Mouse (Mus musculus) lung, postnatal 14 days (tissue): ENCODE results near the gene Dnah11.
A peak's percentile ranks its signal among the peaks of the same experiment; 100 is the strongest.

ENCODE experiments used
- DNase-seq: peaks from one replicate; pipeline ENCODE4 v3.0.0; 2021

Gene Dnah11

DNA sequence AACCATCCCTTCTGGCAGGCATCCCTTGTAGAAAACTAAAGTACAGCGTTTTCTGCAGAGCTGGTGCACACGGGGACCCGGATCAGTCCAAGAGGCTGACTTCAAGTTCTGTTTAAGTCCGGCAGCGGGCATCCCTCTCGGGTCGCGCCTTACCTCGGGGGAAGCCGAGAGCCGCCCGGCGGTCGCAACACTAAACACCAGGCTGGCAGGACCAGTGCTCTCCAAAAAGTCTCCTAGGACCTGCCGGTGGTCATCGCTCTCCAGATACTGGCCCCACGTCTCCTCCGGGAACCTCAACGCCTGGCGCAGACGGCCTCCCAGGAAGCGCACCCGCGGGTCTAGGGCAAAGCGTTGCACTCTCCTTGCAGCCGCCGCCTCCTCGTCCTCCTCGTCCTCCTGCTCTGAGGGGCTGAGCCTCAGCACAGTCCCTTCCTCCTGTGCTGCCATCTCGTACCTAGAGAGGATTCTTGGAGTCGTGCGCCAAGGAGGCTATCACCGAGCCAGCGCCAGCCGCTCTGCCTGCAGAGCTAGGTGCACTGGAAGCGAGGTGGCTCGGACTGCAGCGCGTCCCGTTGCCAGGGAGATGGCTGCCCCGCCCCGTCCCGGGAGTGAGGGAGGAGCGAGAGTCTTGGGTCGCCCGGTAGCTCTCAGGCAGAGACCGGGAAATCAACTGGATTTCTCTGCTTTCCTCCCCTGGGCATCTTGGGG, at the start of gene Dnah11:
Dnah11 (minus strand) TSS at position 658 of the 708 bp plus-strand sequence.
- DNase-seq: peak; percentile 77

DNA sequence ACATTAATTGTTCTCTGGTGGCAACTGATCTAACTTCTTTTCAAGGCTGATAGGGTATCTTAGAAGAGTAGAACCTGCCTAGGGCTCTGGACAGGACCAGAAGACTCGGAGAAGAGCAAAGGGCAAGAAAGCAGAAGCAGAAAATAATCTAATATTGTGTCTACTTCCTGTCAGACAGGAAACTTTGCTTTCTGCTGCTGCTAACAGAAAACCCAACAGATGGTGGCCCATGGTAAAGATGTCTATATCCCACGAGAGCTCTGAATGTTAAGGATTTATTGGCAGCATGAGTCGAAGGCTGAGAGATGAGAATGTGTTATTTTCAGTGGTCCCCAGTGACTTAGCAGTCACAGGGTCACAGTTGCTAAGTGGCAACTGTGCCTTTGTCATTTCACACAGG, 22.3 kb upstream of the Dnah11 start:
- no peak for DNase-seq

DNA sequence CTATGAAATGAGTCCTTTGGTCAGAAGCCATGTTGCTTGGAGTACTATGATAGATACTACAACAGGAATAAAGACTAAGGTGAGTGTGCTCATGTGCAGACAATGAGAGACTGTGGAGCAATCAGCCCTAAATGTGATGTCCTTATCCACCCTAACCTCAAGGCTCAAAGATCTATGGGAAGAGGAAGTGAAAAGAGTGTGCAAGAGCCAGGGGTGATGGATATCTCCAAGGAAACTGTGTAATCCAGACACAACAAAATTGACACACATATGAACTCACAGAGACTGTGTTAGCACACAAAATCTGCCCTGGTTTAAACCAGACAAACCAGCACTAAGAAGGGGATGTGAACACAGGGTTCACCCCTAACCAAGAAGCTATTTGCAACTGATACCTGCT, 21.2 kb upstream of the Dnah11 start:
- DNase-seq: no peak

DNA sequence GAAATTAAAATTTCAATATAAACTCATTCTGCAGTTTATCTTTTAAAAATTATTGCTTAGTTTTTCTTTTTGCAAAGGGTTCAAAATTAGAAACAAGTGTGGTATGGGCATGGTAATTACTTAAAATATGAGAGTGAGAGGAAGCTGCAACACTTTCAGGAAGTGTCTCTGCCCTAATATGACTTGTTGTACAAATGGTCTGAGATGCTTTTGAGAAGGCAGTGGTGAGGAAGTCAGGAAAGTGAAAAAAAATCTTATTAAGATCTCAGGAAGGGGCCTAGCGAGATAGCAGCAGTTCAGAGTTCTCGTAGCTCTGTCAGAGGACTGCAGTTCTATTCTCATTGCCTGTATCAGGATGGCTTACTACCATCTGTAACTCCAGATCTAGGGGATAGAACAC, 13.3 kb upstream of the Dnah11 start:
- no peak for DNase-seq

DNA sequence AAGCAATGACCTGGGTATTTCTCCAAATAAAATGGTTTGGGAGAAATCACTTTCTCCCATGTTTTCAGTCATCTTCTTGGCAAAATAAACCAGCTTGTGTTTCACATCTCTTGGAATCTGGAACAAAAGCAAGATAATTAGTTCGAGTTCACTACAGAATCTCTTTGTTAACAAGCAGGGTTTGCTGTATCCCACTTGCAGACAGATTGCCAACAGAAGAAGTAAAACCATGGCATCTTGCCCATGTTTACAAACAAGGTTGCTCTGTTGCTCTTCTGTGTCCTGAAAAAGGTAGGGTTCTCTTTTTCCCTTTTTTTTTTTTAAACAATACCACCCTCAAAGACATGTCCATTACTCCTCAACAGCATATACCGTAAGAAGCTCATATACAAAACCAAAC, 2.3 kb downstream of the Dnah11 start:
- DNase-seq: no peak

DNA sequence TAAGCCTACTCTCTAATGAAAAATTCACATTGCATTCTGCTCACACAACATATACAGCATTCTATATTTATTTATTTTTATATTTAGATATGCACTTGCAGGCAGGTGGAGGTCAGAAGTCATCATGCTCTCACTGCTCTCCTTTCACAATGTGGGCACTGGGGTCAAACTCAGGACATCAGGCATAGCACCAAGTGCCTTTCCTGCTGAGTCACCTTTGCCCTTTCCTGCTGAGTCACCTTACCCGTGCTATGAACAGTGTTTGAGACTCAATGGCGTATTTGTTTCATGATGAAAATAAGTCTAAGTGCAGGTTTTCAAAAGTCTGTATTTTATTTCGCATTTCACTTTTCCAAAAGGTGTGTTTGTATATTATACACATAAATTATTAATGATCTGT, 9.3 kb downstream of the Dnah11 start:
- no peak for DNase-seq

DNA sequence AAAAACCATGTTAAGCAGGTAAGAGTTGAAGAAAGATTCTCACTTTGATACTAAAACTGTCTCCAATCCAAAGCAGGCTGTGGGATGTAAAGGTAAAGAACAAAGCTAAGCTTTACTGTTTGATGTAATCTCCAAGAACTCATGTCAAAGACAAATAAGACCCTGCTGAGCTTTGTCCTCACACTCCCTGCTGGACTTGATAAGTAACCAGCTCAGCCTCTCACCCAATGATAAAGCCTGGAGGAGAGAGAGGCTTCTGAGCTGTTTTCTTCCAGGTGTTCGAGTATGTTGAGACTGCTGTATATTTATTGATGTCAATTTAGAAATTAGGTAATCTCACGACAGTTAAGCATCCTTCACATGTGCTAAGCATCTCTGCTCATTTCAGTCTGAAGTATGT, 11.2 kb downstream of the Dnah11 start:
- no peak for DNase-seq

DNA sequence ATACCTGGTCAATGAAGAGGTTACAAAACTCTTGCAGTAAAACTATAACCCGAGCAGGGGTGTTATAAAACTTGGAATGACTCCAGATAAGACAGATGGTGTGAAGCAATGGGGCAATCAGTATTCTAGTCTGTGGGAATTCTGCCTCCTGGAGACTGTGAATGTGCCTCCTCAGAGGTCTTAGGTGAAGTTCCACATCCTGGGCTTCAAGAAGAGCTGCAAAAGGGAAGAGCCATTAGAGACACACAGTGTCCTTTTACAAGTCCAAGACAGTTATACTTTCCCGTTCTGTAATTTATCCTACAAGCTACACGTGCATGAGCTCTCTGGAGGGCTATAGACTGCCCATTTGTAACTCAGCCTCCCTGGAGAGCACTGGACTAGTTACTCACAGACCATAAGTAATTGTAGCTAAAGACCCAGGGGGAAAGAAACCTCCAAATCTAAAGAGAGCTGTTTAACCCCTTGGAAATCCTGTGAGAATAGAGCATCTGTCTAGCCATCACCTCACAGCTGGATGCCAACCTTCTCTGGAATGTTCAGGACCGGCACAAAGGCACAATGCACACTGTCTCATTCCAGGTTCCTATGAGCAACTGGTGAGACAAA, 11.9 kb downstream of the Dnah11 start:
- no peak for DNase-seq

DNA sequence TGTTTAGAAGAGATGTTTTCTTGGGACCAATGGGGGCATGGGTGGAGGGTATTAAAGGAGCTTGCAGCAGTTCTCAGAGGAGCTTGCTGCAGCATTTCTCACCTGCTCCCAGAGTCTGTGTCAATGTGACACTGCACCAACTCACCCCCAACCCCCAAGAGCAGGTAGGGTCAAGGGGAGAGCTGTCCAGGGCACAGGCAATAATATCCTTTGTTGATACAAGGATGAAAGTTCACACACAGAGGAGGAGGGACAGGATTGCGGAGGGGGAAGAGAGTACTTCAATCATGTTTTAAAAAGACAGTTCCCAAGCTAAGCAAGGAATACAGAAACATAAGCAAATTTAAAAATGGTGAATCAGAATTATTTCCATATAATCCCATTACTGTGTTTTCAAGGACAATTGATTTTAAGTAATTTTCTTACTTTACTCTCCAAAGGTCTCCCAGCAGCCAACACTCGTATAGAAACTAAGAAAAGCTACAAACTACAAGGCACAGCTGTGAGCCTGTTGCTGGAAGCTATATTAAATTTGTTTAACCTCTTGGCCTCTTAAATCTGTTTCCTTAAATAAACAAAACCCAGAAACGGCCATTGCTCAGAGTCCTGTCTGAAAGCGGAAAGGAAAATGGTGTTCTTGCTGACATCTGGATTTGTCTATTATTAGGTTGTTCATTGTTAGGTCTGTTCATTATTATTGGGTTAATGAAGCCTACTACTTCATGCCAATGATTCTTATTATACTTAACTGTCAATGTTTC, 12.5 kb downstream of the Dnah11 start:
- no peak for DNase-seq

DNA sequence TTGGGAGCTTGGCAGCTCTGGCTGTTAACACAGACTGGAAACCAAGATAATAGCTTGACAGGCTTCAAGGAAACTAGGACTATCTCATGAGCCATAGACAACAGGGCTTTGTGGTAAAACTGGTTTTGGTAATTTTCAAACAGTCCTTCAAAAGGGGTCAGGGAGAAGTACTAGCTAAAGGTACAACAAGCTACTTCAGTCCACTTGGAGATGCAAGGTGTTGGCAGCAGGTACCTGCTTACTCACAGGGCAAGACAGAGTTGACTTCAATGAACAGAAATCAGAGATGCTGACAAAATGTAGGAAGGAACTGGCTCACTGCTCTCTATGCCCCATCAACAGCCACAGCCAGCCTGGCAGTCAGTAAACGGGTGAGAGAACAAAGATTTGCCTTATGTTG, 14.1 kb downstream of the Dnah11 start:
- no peak for DNase-seq

DNA sequence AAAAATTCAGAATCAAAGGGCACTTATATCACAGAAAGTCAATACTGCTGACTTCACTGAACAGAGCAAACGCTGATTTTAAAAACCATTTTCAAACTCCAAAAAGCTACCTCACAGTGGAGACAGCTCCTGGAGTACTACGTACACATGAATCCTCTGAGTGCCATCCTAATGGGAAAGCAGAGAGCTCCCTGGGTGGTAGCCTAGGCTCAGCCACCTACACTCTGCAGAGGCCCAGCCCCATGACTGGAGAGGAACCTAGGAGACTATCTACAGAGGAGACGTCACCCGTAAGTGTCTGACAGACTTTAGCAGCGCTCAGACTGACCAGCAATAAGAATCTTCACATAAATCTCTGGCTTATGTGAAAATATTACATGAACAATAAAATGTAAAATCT, 21.1 kb downstream of the Dnah11 start:
- no peak for DNase-seq

DNA sequence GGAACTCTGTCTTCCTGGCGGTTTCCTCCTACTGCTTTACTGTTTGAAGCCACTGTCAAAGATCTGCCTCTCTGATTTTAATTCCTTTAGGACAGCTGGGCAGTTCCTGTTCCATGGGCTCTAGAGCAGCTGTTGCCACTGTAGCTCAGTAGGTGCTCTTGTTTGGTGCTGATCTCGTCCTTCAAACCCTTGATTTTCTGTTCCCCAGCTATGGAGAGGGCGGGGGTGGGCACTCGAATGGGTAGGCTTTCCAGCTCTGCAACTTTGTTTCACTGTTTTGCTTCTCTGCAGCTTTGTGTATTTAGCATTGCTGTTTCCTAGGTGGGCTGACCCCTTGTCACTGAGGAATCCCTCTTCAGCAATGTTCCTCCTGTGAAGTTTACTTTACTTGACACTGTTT, 34.1 kb downstream of the Dnah11 start:
- no peak for DNase-seq

DNA sequence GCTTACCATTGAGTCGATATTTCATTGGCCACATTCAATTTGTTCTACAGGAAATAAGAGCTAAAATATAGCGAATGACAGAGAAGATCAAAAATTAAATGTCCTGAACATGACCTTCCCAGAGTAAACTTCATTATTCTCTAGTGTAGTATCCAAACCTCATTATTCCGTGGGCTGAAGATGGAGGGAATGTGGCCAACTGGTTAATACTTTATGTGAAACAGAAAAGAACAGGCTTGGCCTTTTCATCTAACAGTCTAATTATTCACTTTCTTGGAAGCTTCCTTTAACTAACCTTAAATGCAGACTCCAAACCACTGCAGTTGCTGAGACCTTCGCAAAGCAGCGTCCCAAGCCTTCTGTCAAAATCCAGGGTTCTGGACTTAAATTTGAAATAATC, 41.9 kb downstream of the Dnah11 start:
- DNase-seq: no peak

DNA sequence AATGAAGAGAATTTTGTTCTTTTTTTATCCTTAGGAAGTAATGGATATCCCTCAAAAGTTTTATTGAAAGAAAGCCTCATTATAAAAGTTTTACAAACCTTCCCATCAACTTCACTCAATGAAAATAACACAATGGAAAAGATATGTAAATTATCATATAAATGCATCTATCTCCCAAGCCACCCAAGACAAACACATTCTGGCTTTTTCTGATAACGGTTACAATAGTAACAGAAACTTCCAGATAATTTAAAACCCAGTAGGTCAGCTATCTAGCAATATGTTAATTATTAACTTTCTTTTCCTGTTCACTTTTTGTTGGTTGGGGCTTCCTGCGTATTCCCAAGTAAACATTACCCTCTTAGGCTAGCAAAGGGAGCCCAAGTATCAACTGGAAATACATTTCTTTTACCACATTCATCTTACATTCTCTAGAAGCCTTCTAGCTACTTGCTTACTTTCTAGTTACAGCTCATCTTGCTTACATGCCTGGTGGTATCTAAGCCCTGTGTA, 51.3 kb downstream of the Dnah11 start:
- DNase-seq: no peak

DNA sequence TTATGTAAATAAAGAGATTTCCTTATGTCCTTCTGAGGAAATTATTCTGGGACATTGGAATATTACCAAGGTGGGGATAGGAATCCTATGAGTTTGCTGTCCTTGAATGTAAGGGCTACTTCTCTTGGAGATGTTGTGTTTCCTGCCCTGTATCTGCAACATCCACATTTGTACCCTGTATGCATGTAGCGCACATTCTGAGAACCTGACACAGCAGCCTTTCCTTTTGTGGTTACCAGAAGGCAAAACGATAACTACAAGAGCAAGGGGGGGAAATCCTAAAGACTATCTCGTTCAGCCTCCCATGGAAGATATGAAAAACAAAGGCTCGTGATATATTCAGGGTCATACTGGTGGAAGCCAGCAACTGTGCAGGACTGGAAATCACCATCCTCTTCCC, 70.7 kb downstream of the Dnah11 start:
- no peak for DNase-seq

DNA sequence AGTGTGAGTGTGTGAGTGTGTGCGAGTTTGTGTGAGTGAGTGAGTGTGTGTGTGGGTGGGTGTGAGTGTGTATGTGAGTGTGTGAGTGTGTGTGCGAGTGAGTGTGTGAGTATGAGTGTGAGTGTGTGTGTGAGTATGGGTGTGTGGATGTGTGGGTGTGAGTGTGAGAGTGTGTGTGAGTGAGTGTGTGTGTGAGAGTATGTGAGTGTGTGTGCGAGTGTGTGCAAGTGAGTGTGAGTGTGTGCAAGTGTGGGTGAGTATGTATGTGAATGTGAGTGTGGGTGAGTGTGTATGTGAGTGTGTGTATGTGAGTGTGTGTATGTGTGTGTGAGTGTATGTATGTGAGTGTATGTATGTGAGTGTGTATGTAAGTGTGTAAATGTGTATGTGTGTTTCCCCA, 79.2 kb downstream of the Dnah11 start:
- no peak for DNase-seq

DNA sequence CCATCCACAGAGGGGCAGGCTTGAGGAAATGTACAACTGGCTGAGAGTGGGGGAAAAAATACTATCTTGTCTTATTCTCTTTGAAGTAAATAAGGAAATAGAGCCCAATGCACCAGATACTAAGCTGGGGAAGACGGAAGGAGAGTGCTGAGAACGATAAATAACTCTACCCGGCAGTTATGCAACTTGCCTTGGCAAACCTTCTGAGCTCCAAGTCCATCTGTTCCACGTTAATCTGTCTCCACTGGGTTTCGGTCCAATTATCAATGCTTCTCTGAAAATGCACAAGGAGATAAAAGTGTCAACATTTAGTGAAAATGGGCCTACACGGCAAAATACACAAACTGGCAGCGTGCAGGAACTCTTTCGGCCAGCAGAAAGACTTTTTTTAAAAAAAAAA, 86.2 kb downstream of the Dnah11 start:
- peak; percentile 11 for DNase-seq

DNA sequence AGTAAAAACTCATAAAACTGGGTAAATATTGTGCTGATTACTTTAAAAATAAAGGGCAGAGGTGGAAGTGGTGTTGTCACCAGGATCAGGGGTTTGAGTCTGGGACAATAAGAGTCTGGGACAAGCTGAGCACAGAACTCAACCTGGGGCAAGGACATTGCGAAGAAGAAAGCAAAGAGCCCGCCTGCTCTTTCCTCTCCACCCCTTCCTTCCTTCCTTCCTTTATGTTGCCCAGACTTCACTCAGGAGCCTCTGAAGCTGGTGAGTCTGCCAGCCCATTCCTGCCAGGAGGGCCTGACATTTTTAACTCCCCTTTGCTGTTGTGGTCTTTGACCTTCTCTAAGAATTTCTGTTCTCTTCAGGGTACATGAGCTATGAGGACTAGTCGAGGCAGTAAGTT, 86.9 kb downstream of the Dnah11 start:
- DNase-seq: no peak

DNA sequence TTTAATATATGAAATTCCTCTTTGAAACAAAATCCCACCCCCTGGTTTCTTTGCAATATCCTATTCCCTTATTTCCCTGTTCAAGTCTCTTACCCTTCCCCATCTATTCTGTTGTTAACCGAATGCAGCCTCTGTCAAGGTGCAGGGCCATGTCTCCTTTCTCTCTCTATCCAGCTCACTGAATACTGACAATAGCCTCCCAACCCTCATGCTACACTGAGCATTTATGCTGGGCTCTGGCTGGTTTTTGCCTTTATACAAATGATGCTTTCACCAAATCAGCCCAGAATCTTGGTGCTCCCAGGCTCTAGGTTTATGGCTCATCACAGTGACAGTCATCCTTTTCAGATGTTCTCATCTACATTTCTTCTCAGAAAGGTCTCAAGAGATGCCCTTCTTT, 91.1 kb downstream of the Dnah11 start:
- no peak for DNase-seq

DNA sequence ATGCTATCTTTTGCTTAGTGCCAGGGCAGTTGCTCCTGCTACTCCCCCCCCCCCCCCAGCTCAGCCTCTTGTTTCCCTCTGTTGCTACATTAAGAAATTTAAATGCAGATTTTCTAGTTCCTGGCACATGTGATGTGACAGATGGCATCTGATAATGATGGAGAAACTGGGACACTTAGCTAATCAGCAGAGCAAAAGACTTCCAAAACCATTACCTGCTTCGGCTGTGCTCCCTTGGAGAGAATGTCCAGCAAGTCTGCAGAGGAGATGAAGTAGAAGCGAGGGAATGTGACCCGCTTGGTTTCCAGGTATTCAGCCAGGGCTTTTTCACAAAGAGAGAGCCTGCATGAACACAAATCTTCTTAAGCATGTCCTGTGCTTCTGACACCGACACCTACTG, 94.3 kb downstream of the Dnah11 start:
- no peak for DNase-seq

DNA sequence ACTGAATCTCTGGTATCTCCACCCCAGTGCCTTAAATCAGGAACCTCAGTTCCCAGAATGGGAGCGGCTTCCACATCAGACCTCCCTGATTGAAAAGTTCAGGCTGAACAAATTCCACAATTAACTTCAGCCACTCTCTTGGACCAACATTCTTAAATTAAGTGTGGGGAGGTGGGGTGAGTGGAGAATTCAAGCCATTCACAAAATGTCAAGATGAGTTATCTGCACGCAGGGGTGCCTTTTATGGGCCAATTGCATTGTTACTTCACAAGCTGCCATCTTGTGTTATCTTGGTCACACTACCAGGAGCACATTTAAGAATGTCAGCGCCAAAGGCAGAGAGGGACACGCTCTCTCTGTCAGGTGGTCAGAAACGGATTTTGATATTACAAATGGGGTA, 99.1 kb downstream of the Dnah11 start:
- DNase-seq: no peak

DNA sequence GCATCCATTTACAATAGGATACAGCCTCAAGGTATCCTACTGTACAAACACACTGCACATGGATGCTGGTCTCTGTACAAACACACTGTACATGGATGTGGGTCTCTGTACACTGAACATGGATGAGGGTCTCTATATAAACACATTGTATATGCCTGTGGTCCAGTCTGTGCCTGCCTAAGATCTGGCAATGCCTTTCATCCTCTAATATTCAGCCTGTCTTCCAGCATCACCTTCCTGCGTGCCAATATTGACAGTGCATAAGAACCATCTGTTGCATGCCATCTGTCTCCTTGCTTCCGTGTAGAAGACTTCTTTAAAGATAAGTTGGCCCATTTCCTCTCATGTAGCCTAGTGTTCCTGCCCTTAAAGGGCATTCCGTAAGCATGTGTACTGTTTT, 100.6 kb downstream of the Dnah11 start:
- DNase-seq: no peak

DNA sequence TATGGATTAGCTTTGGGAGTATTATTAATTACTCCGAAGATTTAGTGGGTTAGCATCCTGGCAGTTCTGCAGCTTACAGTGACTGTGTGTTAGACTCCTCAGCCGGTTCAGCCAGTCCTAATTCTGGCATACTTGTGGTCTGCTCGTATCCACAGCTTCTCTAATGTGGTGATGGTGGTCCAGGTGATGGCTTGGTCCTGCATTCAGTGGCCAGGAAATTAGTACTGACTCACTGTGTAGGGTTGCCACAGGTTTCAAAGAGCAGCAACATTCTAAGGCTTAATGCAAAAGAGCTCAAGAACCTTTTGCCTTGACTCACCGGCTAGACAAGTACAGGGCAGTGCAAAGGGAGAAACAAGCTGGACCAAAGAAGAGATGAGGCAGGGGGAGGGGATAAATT, 103.9 kb downstream of the Dnah11 start:
- no peak for DNase-seq

DNA sequence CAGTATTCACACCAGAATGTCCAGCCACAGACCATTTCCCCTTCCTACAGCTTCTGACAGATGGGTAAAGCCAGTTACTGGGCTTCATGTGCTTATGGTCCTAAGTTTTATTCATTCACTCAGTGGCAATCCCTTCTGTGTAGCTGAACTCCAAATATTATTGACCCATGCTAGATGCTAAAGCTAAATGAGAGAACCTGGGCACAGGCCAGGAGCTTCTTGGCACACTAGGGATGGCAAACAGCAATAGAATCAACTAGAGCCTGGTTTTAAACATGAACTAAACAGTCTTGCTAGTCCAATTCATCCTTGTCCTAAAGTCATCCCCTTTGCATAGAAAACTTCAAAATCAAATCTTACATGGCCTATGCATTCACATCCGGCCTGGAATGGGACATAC, 113.6 kb downstream of the Dnah11 start:
- no peak for DNase-seq
